Mouse (Mus musculus) adrenal gland, adult (tissue): ENCODE data around the gene Vti1a.

Experiments used
- DNase-seq, 2 experiments: peaks; one replicate each; pipeline ENCODE4 v3.0.0; 2022 to 2023; ENCODE audit warnings: low spot score in 1 of 2; ENCODE audit not compliant: inconsistent age in 2 of 2

Gene Vti1a

GRCm38 (mm10) chr19:55316109-55316714 is at the start of gene Vti1a:
TSS of gene Vti1a (plus strand) at chr19:55316295.
- peak; percentile 87 to 97 for DNase-seq

- DNase-seq: no peak
Measured at GRCm38 (mm10) chr19:55266786-55267185, 49.3 kb upstream of the Vti1a start.

- DNase-seq: no peak
Measured at GRCm38 (mm10) chr19:55268150-55268549, 47.9 kb upstream of the Vti1a start.

- no peak for DNase-seq
Measured at GRCm38 (mm10) chr19:55269051-55269450, 47.0 kb upstream of the Vti1a start.

GRCm38 (mm10) chr19:55271448-55271847 is 44.6 kb upstream of the Vti1a start:
- no peak for DNase-seq

GRCm38 (mm10) chr19:55273340-55273739 is 42.8 kb upstream of the Vti1a start:
- no peak for DNase-seq

GRCm38 (mm10) chr19:55276100-55276499 is 40.0 kb upstream of the Vti1a start:
- no peak for DNase-seq

GRCm38 (mm10) chr19:55276770-55277169 is 39.3 kb upstream of the Vti1a start:
- DNase-seq: no peak

- no peak for DNase-seq
Measured at GRCm38 (mm10) chr19:55284093-55284492, 32.0 kb upstream of the Vti1a start.

- no peak for DNase-seq
Measured at GRCm38 (mm10) chr19:55286034-55286433, 30.1 kb upstream of the Vti1a start.

- no peak for DNase-seq
Measured at GRCm38 (mm10) chr19:55288974-55289373, 27.1 kb upstream of the Vti1a start.

- DNase-seq: no peak
Measured at GRCm38 (mm10) chr19:55290621-55291270, 25.3 kb upstream of the Vti1a start.

GRCm38 (mm10) chr19:55292210-55292850 is 23.8 kb upstream of the Vti1a start:
- DNase-seq: no peak

GRCm38 (mm10) chr19:55293175-55293574 is 22.9 kb upstream of the Vti1a start:
- no peak for DNase-seq

GRCm38 (mm10) chr19:55295075-55295474 is 21.0 kb upstream of the Vti1a start:
- no peak for DNase-seq

- DNase-seq: no peak
Measured at GRCm38 (mm10) chr19:55295556-55295955, 20.5 kb upstream of the Vti1a start.

- DNase-seq: peak; percentile 57 to 73
Measured at GRCm38 (mm10) chr19:55296301-55296700, 19.8 kb upstream of the Vti1a start.

GRCm38 (mm10) chr19:55297489-55297888 is 18.6 kb upstream of the Vti1a start:
- no peak for DNase-seq

GRCm38 (mm10) chr19:55297961-55298360 is 18.1 kb upstream of the Vti1a start:
- peak in 1 of 2 experiments; percentile 52 for DNase-seq

- DNase-seq: no peak
Measured at GRCm38 (mm10) chr19:55299378-55299777, 16.7 kb upstream of the Vti1a start.

GRCm38 (mm10) chr19:55300525-55300924 is 15.6 kb upstream of the Vti1a start:
- no peak for DNase-seq

- DNase-seq: no peak
Measured at GRCm38 (mm10) chr19:55305024-55305423, 11.1 kb upstream of the Vti1a start.
